Mouse (Mus musculus) intestine, postnatal 0 days (tissue): ENCODE data around the gene Nmnat3. TPM values are rescaled to one million over a fixed set of nuclear protein-coding genes. Genes with fewer than 3 reads are reported as not detected.

ENCODE experiments used
- ATAC-seq: fragments of 200-750 bp; cut with Nextera tagmentation; 2 replicates; pipeline ENCODE4 v1.8.0; 2017; ENCODE audit warnings: mild to moderate bottlenecking, moderate TSS enrichment, moderate library complexity
- H3K27ac ChIP-seq: fragments of 300-500 bp; sonication (generic); 2 replicates; pipeline ENCODE4 v1.5.1; 2014; ENCODE audit warnings: mild to moderate bottlenecking, low read depth, low read length, moderate library complexity
- H3K27me3 ChIP-seq: fragments of 300-500 bp; sonication (generic); replicated peaks from 2 replicates; pipeline ENCODE4 v1.6.1; 2014; ENCODE audit warnings: low read length, mixed read lengths; ENCODE audit not compliant: control insufficient read depth, insufficient read depth
- H3K36me3 ChIP-seq: fragments of 300-500 bp; sonication (generic); 2 replicates; pipeline ENCODE4 v1.6.1; 2014; ENCODE audit warnings: mild to moderate bottlenecking, moderate library complexity; ENCODE audit not compliant: control insufficient read depth, insufficient read depth
- H3K4me1 ChIP-seq: fragments of 300-500 bp; sonication (generic); replicated peaks from 2 replicates; pipeline ENCODE4 v1.6.1; 2014; ENCODE audit warnings: antibody characterized with exemption, low read length, mixed read lengths; ENCODE audit not compliant: control insufficient read depth, insufficient read depth
- H3K4me2 ChIP-seq: fragments of 300-500 bp; sonication (generic); replicated peaks from 2 replicates; pipeline ENCODE4 v1.6.1; 2014; ENCODE audit warnings: low read depth, mild to moderate bottlenecking, moderate library complexity
- H3K4me3 ChIP-seq: fragments of 300-500 bp; sonication (generic); 2 replicates; pipeline ENCODE4 v1.5.1; 2014; ENCODE audit warnings: low read depth, low read length
- H3K9ac ChIP-seq: fragments of 300-500 bp; sonication (generic); 2 replicates; pipeline ENCODE4 v1.6.1; 2014; ENCODE audit warnings: mild to moderate bottlenecking, low read depth, low read length
- H3K9me3 ChIP-seq: fragments of 300-500 bp; sonication (generic); 2 replicates; pipeline ENCODE4 v1.6.1; 2016; ENCODE audit warnings: mixed run types; ENCODE audit not compliant: control insufficient read depth
- CTCF ChIP-seq: sonication (generic); IDR thresholded peaks from 2 replicates; pipeline ENCODE4 v1.5.1; 2016; ENCODE audit warnings: low read depth, mild to moderate bottlenecking, control low read depth, antibody characterized with exemption, moderate library complexity
- WGBS: fragments of 180-500 bp; shearing (Covaris S2); extraction: QIAGEN DNeasy Blood & Tissue Kit; methylation state at CpG from one replicate; pipeline ENCODE4 v1.1.7; 2014; 5-methylcytosine and 5-hydroxymethylcytosine counted together
- polyA plus RNA-seq: library from polyadenylated mRNA; unstranded; fragments of >200 nt; fragmentation: Nextera tagmentation; extraction: Ambion mirVana; gene quantifications from 2 replicates; pipeline ENCODE4 v1.2.1, GENCODE M21; 2015

Nmnat3 gene
- polyA plus RNA-seq, 1 experiment from 2014 or later: 17.3 TPM

GRCm38 (mm10) chr9:98418346-98418745 is 131.1 kb downstream of the Nmnat3 start:
- no peak overlapping the region for H3K9ac ChIP-seq
- H3K9me3 ChIP-seq: no peaks in the 10 kb centered on the region
- H3K4me2 ChIP-seq: no peak overlapping the region
- TF ChIP-seq CTCF: no peak
- H3K27me3 ChIP-seq: no peaks in the 10 kb centered on the region
- ATAC-seq: 0 out of 2 replicates have a peak, but pooled peaks have one; percentile 2
- 82% methylated on average over 3 of the region's 3 CpGs for WGBS
- no peaks in the 10 kb centered on the region; the same call in 1 of the 2 replicates for H3K4me1 ChIP-seq
- no peaks in the 10 kb centered on the region for H3K36me3 ChIP-seq
- H3K27ac ChIP-seq: no peak overlapping the region
- no peak overlapping the region for H3K4me3 ChIP-seq

- Histone ChIP-seq H3K9ac (no peak overlapping the region), H3K4me2 (no peak overlapping the region), H3K27me3 (no peaks in the 10 kb centered on the region), H3K27ac (no peak overlapping the region), H3K4me1 (peaks cover 3% of the 10 kb centered on the region), H3K36me3 (no peaks in the 10 kb centered on the region), H3K4me3 (no peak overlapping the region), H3K9me3 (no peaks in the 10 kb centered on the region)
- no peak for TF ChIP-seq CTCF
- ATAC-seq: no peak
- 30% methylated on average over 1 of the region's 1 CpGs for WGBS
These were observed 133.4 kb downstream of the Nmnat3 start for GRCm38 (mm10) chr9:98420666-98421065.

GRCm38 (mm10) chr9:98421903-98422302 is 134.7 kb downstream of the Nmnat3 start:
- Histone ChIP-seq H3K4me2 (no peak overlapping the region), H3K27me3 (no peaks in the 10 kb centered on the region), H3K27ac (no peak overlapping the region), H3K9me3 (no peaks in the 10 kb centered on the region), H3K9ac (no peak overlapping the region), H3K36me3 (no peaks in the 10 kb centered on the region), H3K4me3 (no peak overlapping the region), H3K4me1 (peaks cover 3% of the 10 kb centered on the region)
- no peak for TF ChIP-seq CTCF
- WGBS: 39% methylated on average over 3 of the region's 3 CpGs
- peak; percentile 17; the same call in 1 of the 2 replicates for ATAC-seq

GRCm38 (mm10) chr9:98422656-98423055 is 135.4 kb downstream of the Nmnat3 start, which contains the start of gene Rbp1:
Gene Rbp1 (plus strand): TSS chr9:98422961.
- 57% methylated on average over 5 of the region's 5 CpGs for WGBS
- H3K9ac ChIP-seq: no peak within 1 kb of the TSS
- H3K4me2 ChIP-seq: no peak within 1 kb of the TSS
- H3K9me3 ChIP-seq: no peaks in the 10 kb centered on the region
- H3K4me3 ChIP-seq: no peak within 1 kb of the TSS
- H3K27me3 ChIP-seq: no peaks in the 10 kb centered on the region
- no peak within 1 kb of the TSS for H3K27ac ChIP-seq
- no peak for TF ChIP-seq CTCF
- H3K4me1 ChIP-seq: peaks cover 3% of the 10 kb centered on the region
- no peak for ATAC-seq
- no peaks in the 10 kb centered on the region for H3K36me3 ChIP-seq

- no peak overlapping the region for H3K27ac ChIP-seq
- H3K4me1 ChIP-seq: peaks cover 3% of the 10 kb centered on the region
- 32% methylated on average over 4 of the region's 4 CpGs for WGBS
- H3K9me3 ChIP-seq: no peaks in the 10 kb centered on the region
- H3K36me3 ChIP-seq: no peaks in the 10 kb centered on the region
- no peak overlapping the region for H3K9ac ChIP-seq
- ATAC-seq: no peak
- TF ChIP-seq CTCF: no peak
- H3K4me3 ChIP-seq: no peak overlapping the region
- no peak overlapping the region for H3K4me2 ChIP-seq
- H3K27me3 ChIP-seq: no peaks in the 10 kb centered on the region
These were observed 136.5 kb downstream of the Nmnat3 start for GRCm38 (mm10) chr9:98423691-98424090.

- Histone ChIP-seq H3K9me3 (no peaks in the 10 kb centered on the region), H3K27ac (no peak overlapping the region), H3K36me3 (no peaks in the 10 kb centered on the region), H3K4me3 (peak overlapping the region; percentile 57), H3K27me3 (no peaks in the 10 kb centered on the region), H3K4me1 (peaks cover 8% of the 10 kb centered on the region), H3K9ac (0 out of 2 replicates have a peak overlapping the region, but pooled peaks have one; percentile 3), H3K4me2 (peak overlapping the region; percentile 89)
- WGBS: 11% methylated on average over 8 of the region's 8 CpGs
- ATAC-seq: no peak
- no peak for TF ChIP-seq CTCF
These were observed 137.1 kb downstream of the Nmnat3 start for GRCm38 (mm10) chr9:98424291-98424690.
